Mouse (Mus musculus): ENCODE results near the gene Rnf123. TPM values are rescaled to one million over a fixed set of nuclear protein-coding genes. Genes with fewer than 3 reads are reported as not detected.
A peak's percentile ranks its signal among the peaks of the same experiment; 100 is the strongest.
"Not testable (repeated sequence)": the region's sequence is repeated elsewhere in the genome, so short reads cannot be mapped to it uniquely, and the experiment has no call there.

The Rnf123 gene
- polyA plus RNA-seq, 1 experiment from 2014 or later, result 20.3 TPM

DNA sequence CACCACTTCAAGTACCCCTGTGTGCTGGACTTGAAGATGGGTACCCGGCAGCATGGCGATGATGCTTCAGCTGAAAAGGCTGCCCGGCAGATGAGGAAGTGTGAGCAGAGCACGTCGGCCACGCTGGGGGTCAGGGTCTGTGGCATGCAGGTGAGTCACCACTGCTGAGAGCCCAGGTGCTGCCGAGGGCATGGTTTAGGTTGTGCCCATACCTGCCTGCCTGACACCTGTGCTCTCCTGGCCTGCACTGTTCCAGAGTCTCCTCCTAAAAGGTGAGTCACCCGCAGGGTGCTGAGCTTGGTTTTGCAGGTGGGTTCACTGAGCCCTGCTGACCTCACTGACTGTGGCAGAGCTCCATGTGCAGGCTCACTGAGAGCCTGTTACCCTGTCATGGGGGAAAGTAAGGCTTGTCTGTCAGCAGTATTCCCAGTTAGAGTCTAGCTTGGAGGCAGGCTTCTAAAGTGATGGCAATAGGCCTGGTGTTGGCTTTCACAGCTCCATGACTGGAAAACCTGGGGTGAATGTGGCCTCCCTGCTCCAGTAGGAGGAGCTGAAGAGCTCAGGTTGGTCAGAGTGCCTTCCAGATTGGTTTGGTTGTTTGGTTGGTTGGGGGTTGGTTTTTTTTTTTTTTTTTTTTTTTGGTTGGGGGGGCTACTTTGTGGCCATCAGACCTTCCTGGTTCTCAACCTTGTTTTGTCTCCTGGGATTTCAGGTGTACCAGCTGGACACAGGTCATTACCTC, 38.2 kb downstream of the Rnf123 start:
- H3K4me1 ChIP-seq (ENCODE audit: control insufficient read depth, insufficient read depth, low read length), result peaks cover 17% of the 10 kb centered on the region
- 98% methylated on average over 8 of the region's 8 CpGs for WGBS

DNA sequence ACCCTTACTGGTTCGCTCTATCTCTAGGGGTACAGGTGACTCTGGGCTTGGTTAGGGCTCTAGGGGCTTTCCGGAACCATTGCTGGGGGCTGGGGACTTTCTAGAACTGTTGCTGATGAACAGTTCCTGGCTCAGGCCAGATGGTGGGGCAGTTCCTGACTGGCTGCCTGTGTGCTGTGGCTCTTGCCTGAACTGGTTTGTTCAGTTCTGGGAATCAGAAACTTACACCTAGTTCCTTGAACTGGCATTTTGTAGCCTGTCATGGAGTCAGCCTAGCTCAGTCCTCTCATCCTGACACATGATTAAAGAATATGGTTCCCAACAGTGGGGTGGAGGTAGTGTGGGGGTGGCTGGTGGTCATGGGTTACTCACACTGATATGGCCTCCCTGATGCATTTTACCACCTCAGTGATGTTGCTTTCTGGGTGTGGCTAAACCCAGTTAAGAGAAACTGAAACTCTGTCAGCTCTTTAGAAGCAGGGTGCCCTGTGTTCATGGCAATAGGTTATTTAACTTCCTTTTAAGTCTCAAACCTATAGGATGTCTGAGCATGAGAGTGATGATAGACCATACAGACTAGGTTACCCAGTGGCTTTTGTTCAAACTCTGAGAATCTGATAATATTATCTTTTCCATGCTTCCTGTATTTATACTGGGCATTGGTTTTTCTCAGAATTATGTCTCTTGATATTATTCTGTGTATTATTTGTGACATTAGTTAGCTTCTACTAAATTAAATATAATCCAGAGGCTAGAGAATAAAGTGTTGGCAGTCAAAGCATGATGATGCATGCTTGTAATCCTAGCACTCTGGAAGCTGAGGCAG, 47.6 kb downstream of the Rnf123 start:
- Histone ChIP-seq H3K4me3 (ENCODE audit: low read length) (no peak overlapping the region), H3K4me2 (ENCODE audit: low read depth, low read length) (no peak overlapping the region), H3K27ac (ENCODE audit: low read length) (no peak overlapping the region), H3K9ac (ENCODE audit: low read depth, low read length) (no peak overlapping the region), H3K4me1 (ENCODE audit: control insufficient read depth, insufficient read depth, low read length) (no peaks in the 10 kb centered on the region), H3K27me3 (replicated peaks; ENCODE audit: control insufficient read depth, insufficient read depth, low read length) (no peaks in the 10 kb centered on the region), H3K9me3 (ENCODE audit: control insufficient read depth, low read length) (no peaks in the 10 kb centered on the region), H3K36me3 (ENCODE audit: control insufficient read depth, insufficient read depth, low read length) (peaks cover 3% of the 10 kb centered on the region; the same call in 1 of the 2 replicates)
- WGBS, result 96% methylated on average over 2 of the region's 2 CpGs
- peak; percentile 76 for ATAC-seq

More for the DNA sequence above, 38.2 kb downstream of the Rnf123 start:
- no peak for ATAC-seq
- H3K9ac ChIP-seq (ENCODE audit: low read depth, low read length), result no peak overlapping the region
- H3K36me3 ChIP-seq (ENCODE audit: control insufficient read depth, insufficient read depth, low read length), result 0 out of 2 replicates have a peak, but pooled peaks cover 9% of the 10 kb centered on the region
- H3K4me3 ChIP-seq (ENCODE audit: low read length), result no peak overlapping the region
- no peak overlapping the region for H3K27ac ChIP-seq (ENCODE audit: low read length)
- no peaks in the 10 kb centered on the region for H3K9me3 ChIP-seq (ENCODE audit: control insufficient read depth, low read length)
- no peak overlapping the region for H3K4me2 ChIP-seq (ENCODE audit: low read depth, low read length)
- no peaks in the 10 kb centered on the region for H3K27me3 ChIP-seq (replicated peaks; ENCODE audit: control insufficient read depth, insufficient read depth, low read length)

DNA sequence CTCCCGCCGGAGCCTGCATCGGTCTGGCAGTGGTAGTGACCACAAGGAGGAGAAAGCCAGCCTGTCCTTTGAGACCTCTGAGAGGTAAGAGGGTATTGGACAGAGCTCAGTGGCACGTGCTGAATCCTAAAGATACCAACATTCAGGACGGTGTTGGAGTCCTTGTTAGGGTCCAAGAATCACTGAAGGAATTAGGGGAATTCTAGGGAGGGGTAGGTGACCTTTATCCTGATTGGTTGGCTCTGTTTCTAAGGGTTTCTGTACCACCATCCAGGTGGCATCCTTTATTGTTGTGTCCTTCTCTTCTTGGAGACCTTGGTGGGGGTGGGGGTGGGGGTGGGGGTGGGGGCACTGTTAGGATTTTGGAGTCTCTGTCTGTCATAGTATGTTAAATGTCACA, 51.0 kb downstream of the Rnf123 start:
- WGBS, result 91% methylated on average over 5 of the region's 5 CpGs
- no peak overlapping the region for H3K4me3 ChIP-seq (ENCODE audit: low read length)
- no peaks in the 10 kb centered on the region for H3K27me3 ChIP-seq (replicated peaks; ENCODE audit: control insufficient read depth, insufficient read depth, low read length)
- H3K4me2 ChIP-seq (ENCODE audit: low read depth, low read length), result no peak overlapping the region
- H3K36me3 ChIP-seq (ENCODE audit: control insufficient read depth, insufficient read depth, low read length), result peaks cover 10% of the 10 kb centered on the region
- H3K4me1 ChIP-seq (ENCODE audit: control insufficient read depth, insufficient read depth, low read length), result no peaks in the 10 kb centered on the region
- no peaks in the 10 kb centered on the region for H3K9me3 ChIP-seq (ENCODE audit: control insufficient read depth, low read length)
- ATAC-seq, result no peak
- H3K27ac ChIP-seq (ENCODE audit: low read length), result no peak overlapping the region
- no peak overlapping the region for H3K9ac ChIP-seq (ENCODE audit: low read depth, low read length)

DNA sequence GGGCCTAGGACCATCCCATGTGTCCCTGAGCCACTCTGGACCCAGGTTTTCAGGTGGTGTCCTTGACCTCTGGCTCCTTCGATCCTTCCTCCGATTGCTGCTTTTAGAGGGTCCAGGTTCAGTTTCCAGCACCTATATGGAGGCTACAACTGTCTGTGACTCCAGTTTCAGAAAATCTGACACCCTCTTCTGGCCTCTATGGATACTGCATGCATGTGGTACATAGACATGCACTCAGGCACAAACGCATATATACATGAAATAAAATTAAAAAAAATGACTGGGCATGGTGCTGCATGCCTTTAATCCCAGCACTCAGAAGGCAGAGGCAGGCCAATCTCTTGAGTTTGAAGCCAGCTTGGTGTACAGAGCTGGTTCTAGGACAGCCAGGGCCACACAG, 55.3 kb downstream of the Rnf123 start:
- no peak for ATAC-seq
- Histone ChIP-seq H3K36me3 (ENCODE audit: control insufficient read depth, insufficient read depth, low read length) (peaks cover 12% of the 10 kb centered on the region), H3K9me3 (ENCODE audit: control insufficient read depth, low read length) (no peaks in the 10 kb centered on the region), H3K27me3 (replicated peaks; ENCODE audit: control insufficient read depth, insufficient read depth, low read length) (no peaks in the 10 kb centered on the region), H3K9ac (ENCODE audit: low read depth, low read length) (no peak overlapping the region), H3K4me2 (ENCODE audit: low read depth, low read length) (no peak overlapping the region), H3K4me1 (ENCODE audit: control insufficient read depth, insufficient read depth, low read length) (no peaks in the 10 kb centered on the region), H3K4me3 (ENCODE audit: low read length) (no peak overlapping the region), H3K27ac (ENCODE audit: low read length) (no peak overlapping the region)
- WGBS, result 96% methylated on average over 3 of the region's 3 CpGs

DNA sequence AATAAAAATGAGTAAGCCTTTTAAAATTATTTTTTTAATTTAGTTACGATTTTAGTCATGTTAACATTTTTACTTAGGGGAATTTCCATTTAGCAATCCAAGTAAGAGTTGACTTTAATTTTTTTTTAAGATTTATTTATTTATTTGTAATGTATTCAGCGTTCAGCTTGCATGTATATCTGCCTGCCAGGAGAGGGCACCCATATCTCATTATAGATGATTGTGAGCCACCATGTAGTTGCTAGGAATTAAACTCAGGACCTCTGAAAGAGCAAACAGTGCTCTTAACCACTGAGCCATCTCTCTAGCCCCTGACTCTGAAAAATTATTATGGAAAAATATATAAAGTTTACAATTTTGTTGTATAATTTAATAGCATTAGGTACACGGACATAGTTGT, 56.6 kb downstream of the Rnf123 start:
- no peaks in the 10 kb centered on the region for H3K9me3 ChIP-seq (ENCODE audit: control insufficient read depth, low read length)
- peaks cover 12% of the 10 kb centered on the region for H3K36me3 ChIP-seq (ENCODE audit: control insufficient read depth, insufficient read depth, low read length)
- ATAC-seq, result no peak
- no peaks in the 10 kb centered on the region for H3K27me3 ChIP-seq (replicated peaks; ENCODE audit: control insufficient read depth, insufficient read depth, low read length)
- WGBS, result 88% methylated on average over 3 of the region's 3 CpGs
- no peak overlapping the region for H3K27ac ChIP-seq (ENCODE audit: low read length)
- H3K4me2 ChIP-seq (ENCODE audit: low read depth, low read length), result no peak overlapping the region
- H3K4me3 ChIP-seq (ENCODE audit: low read length), result no peak overlapping the region
- H3K4me1 ChIP-seq (ENCODE audit: control insufficient read depth, insufficient read depth, low read length), result no peaks in the 10 kb centered on the region
- H3K9ac ChIP-seq (ENCODE audit: low read depth, low read length), result no peak overlapping the region

DNA sequence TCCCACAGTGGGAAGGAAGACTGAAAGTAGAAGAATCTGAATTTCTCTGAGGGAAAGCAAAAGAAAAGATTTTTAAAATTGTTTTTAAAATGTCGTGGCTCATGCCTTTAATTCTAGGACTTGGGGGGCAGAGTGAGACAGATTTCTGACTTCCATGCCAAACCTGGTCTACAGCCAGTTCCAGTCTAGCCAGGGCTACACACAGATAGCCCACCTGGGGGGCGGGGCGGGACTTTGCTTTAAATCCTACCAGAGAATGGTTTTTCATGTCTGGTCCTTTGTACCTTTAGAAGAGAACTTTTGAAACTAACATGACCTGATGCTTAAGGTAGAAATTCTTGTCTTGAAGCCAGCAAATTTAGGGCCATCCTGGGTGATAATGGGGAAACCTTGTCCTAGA, 59.9 kb downstream of the Rnf123 start:
- no peak for ATAC-seq
- H3K27me3 ChIP-seq (replicated peaks; ENCODE audit: control insufficient read depth, insufficient read depth, low read length), result no peaks in the 10 kb centered on the region
- H3K4me3 ChIP-seq (ENCODE audit: low read length), result no peak overlapping the region
- WGBS, result 94% methylated on average over 3 of the region's 3 CpGs
- no peak overlapping the region for H3K27ac ChIP-seq (ENCODE audit: low read length)
- no peak overlapping the region for H3K4me2 ChIP-seq (ENCODE audit: low read depth, low read length)
- H3K4me1 ChIP-seq (ENCODE audit: control insufficient read depth, insufficient read depth, low read length), result no peaks in the 10 kb centered on the region
- H3K9ac ChIP-seq (ENCODE audit: low read depth, low read length), result no peak overlapping the region
- H3K36me3 ChIP-seq (ENCODE audit: control insufficient read depth, insufficient read depth, low read length), result peaks cover 12% of the 10 kb centered on the region
- H3K9me3 ChIP-seq (ENCODE audit: control insufficient read depth, low read length), result no peaks in the 10 kb centered on the region

DNA sequence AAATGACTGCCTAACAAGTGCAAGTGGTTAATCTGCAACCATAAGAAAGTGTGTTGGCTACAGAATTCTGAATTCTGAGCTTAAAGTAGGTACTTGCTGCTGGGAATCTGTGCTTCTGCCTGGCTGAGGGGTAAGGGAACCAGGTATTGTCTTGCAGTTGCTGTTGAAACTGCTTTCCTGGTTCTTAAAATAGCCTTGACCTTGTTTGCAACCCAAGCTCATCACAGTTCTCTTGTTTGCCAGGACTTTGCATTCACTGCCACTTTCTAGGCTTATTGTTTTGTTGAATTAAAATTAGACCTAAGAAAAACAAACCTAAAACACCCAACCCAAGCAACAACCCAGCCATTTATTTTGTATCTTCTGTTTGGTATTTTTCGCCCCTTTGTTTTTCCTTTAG, 62.4 kb downstream of the Rnf123 start:
- H3K4me3 ChIP-seq (ENCODE audit: low read length), result no peak overlapping the region
- peaks cover 5% of the 10 kb centered on the region for H3K36me3 ChIP-seq (ENCODE audit: control insufficient read depth, insufficient read depth, low read length)
- no peaks in the 10 kb centered on the region for H3K4me1 ChIP-seq (ENCODE audit: control insufficient read depth, insufficient read depth, low read length)
- 78% methylated on average over 1 of the region's 1 CpGs for WGBS
- no peak overlapping the region for H3K4me2 ChIP-seq (ENCODE audit: low read depth, low read length)
- H3K9me3 ChIP-seq (ENCODE audit: control insufficient read depth, low read length), result no peaks in the 10 kb centered on the region
- H3K27ac ChIP-seq (ENCODE audit: low read length), result no peak overlapping the region
- ATAC-seq, result no peak
- H3K9ac ChIP-seq (ENCODE audit: low read depth, low read length), result no peak overlapping the region
- no peaks in the 10 kb centered on the region for H3K27me3 ChIP-seq (replicated peaks; ENCODE audit: control insufficient read depth, insufficient read depth, low read length)

DNA sequence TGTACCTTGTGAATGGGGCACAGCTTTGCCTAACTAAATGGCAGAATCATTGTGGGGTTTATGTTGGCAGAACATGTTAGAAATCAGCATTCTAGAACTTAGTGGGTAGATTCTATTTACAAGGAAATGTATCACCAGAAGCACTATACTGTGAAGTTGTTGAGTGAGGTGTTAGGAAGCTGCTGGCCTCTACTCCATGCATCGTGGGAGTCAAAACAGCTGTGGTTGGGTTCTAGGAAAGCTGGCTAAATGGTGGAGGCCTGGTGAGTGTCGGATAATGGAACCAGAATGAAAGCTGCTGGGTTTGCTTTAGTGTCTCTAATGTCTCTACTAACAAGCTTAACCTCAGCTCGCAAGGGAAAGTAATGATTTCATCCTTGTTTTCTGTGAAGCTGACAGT, 66.0 kb downstream of the Rnf123 start:
- WGBS, result 83% methylated on average over 3 of the region's 3 CpGs
- no peak overlapping the region for H3K9ac ChIP-seq (ENCODE audit: low read depth, low read length)
- no peaks in the 10 kb centered on the region for H3K4me1 ChIP-seq (ENCODE audit: control insufficient read depth, insufficient read depth, low read length)
- H3K36me3 ChIP-seq (ENCODE audit: control insufficient read depth, insufficient read depth, low read length), result 0 out of 2 replicates have a peak, but pooled peaks cover 3% of the 10 kb centered on the region
- H3K9me3 ChIP-seq (ENCODE audit: control insufficient read depth, low read length), result no peaks in the 10 kb centered on the region
- H3K4me2 ChIP-seq (ENCODE audit: low read depth, low read length), result no peak overlapping the region
- ATAC-seq, result no peak
- no peaks in the 10 kb centered on the region for H3K27me3 ChIP-seq (replicated peaks; ENCODE audit: control insufficient read depth, insufficient read depth, low read length)
- H3K4me3 ChIP-seq (ENCODE audit: low read length), result no peak overlapping the region
- H3K27ac ChIP-seq (ENCODE audit: low read length), result no peak overlapping the region

DNA sequence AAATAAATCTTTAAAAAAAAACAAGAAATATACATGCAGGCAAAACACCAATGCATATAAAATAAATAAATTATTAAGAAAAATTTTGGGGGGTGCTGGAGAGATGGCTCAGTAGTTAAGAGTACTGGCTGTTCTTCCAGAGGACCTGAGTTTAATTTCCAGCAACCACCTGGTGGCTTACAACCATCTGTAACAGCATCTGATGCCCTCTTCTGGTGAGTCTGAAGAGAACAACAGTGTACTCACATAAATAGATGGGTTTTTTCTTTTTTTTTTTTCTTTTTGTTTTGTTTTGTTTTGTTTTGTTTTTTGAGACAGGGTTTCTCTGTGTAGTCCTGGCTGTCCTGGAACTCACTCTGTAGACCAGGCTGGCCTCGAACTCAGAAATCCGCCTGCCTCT, 69.6 kb downstream of the Rnf123 start:
- not testable (repeated sequence) for H3K4me2 ChIP-seq (ENCODE audit: low read depth, low read length); H3K36me3 ChIP-seq (ENCODE audit: control insufficient read depth, insufficient read depth, low read length); ATAC-seq; H3K4me1 ChIP-seq (ENCODE audit: control insufficient read depth, insufficient read depth, low read length); H3K27me3 ChIP-seq (replicated peaks; ENCODE audit: control insufficient read depth, insufficient read depth, low read length); H3K27ac ChIP-seq (ENCODE audit: low read length); H3K9ac ChIP-seq (ENCODE audit: low read depth, low read length); H3K4me3 ChIP-seq (ENCODE audit: low read length); H3K9me3 ChIP-seq (ENCODE audit: control insufficient read depth, low read length)
- WGBS, result 94% methylated on average over 2 of the region's 2 CpGs

Measured in intestine, embryonic 16.5 days (tissue).